Mouse (Mus musculus) spleen, embryonic (tissue): ENCODE results near the gene Osbpl10.

Source experiments
- CTCF ChIA-PET: fragments of 350-600 bp; sonication (Branson Sonifier 250); formaldehyde crosslinking; loops from one replicate; lab custom pipeline; 2022; lab: Charles Lee

Gene Osbpl10

GRCm38 (mm10) chr9:115214572-115215571, 236.5 kb downstream of the Osbpl10 start:
- CTCF ChIA-PET: interaction anchor here (0.6 kb wide), 1 partner anchor 497 kb away, joined by 4 read pairs; no protein-coding TSS in a partner anchor

GRCm38 (mm10) chr9:115215830-115216701, 237.7 kb downstream of the Osbpl10 start:
- CTCF ChIA-PET: interaction anchor here (0.6 kb wide), 1 partner anchor 526 kb away, joined by 3 read pairs; no protein-coding TSS in a partner anchor

- CTCF ChIA-PET: no interaction called here
These were observed 239.6 kb downstream of the Osbpl10 start for GRCm38 (mm10) chr9:115217984-115218383.

- CTCF ChIA-PET: no interaction called here
These were observed 242.1 kb downstream of the Osbpl10 start for GRCm38 (mm10) chr9:115220466-115220865.

GRCm38 (mm10) chr9:115221265-115221664, 242.9 kb downstream of the Osbpl10 start:
- CTCF ChIA-PET: no interaction called here

- CTCF ChIA-PET: no interaction called here
These were observed 246.5 kb downstream of the Osbpl10 start for GRCm38 (mm10) chr9:115224744-115225354.

GRCm38 (mm10) chr9:115229145-115229544, 250.8 kb downstream of the Osbpl10 start:
- CTCF ChIA-PET: no interaction called here

GRCm38 (mm10) chr9:115229676-115230075, 251.3 kb downstream of the Osbpl10 start:
- CTCF ChIA-PET: no interaction called here

- CTCF ChIA-PET: no interaction called here
These were observed 251.8 kb downstream of the Osbpl10 start for GRCm38 (mm10) chr9:115230141-115230540.

GRCm38 (mm10) chr9:115231476-115231875, 253.1 kb downstream of the Osbpl10 start:
- CTCF ChIA-PET: no interaction called here

GRCm38 (mm10) chr9:115233721-115234120, 255.4 kb downstream of the Osbpl10 start:
- CTCF ChIA-PET: no interaction called here

GRCm38 (mm10) chr9:115234561-115234960, 256.2 kb downstream of the Osbpl10 start:
- CTCF ChIA-PET: no interaction called here

GRCm38 (mm10) chr9:115236352-115236841, 258.0 kb downstream of the Osbpl10 start:
- CTCF ChIA-PET: no interaction called here

GRCm38 (mm10) chr9:115237943-115238342, 259.6 kb downstream of the Osbpl10 start:
- CTCF ChIA-PET: no interaction called here

GRCm38 (mm10) chr9:115239861-115240260, 261.5 kb downstream of the Osbpl10 start:
- CTCF ChIA-PET: no interaction called here

GRCm38 (mm10) chr9:115243630-115244029, 265.3 kb downstream of the Osbpl10 start:
- CTCF ChIA-PET: no interaction called here

- CTCF ChIA-PET: no interaction called here
These were observed 266.7 kb downstream of the Osbpl10 start for GRCm38 (mm10) chr9:115245092-115245491.

GRCm38 (mm10) chr9:115249145-115249544, 270.8 kb downstream of the Osbpl10 start:
- CTCF ChIA-PET: interaction anchor here (0.5 kb wide), 1 partner anchor 637 kb away, joined by 3 read pairs; no protein-coding TSS in a partner anchor

- CTCF ChIA-PET: no interaction called here
These were observed 279.4 kb downstream of the Osbpl10 start for GRCm38 (mm10) chr9:115257733-115258286.

- CTCF ChIA-PET: no interaction called here
These were observed 281.5 kb downstream of the Osbpl10 start for GRCm38 (mm10) chr9:115259866-115260265.

- CTCF ChIA-PET: no interaction called here
These were observed 282.1 kb downstream of the Osbpl10 start for GRCm38 (mm10) chr9:115260464-115260863.
